Comparison of ENCODE assay signal across 12 mouse cellular contexts in genomic region chr14:71973016-71973415, GRCm38 (mm10).
"Had no signal": no experiment of that assay in that cellular context is flagged by ENCODE, and none has a peak within 500 bp of the region (broad histone marks: within the 10 kb centered on the region; RNA-seq: fewer than 3 reads in every experiment).

No protein-coding gene starts in this region.

- ATAC-seq: inflammation-experienced regulatory T-cells, adult 6 months; intestine, embryonic 16.5 days; liver, postnatal 0 days; lung, postnatal 0 days; midbrain, embryonic 15.5 days had no signal

- DNase-seq: kidney, adult 18-20 months; kidney, postnatal 25 days; liver, postnatal 0 days; lung, embryonic 14.5 days; spleen, adult 18-20 months; thymus, adult 18-20 months; thymus, postnatal 14 days; thymus, postnatal 4 days had no signal
